Comparison of ENCODE assay signal across 9 mouse cellular contexts in genomic region chr15:78831720-78832657, GRCm38 (mm10). TPM values are rescaled to one million over a fixed set of nuclear protein-coding genes. Genes with fewer than 3 reads are reported as not detected.
DNase-seq lines count a peak whose midpoint lies in the region.
"Had no signal": no experiment of that assay in that cellular context is flagged by ENCODE, and none has a peak within 500 bp of the region (broad histone marks: within the 10 kb centered on the region; RNA-seq: fewer than 3 reads in every experiment).

No protein-coding gene starts in this region.

- DNase-seq in kidney, adult 11 months, result peak; percentile 76
- DNase-seq in kidney, adult 18-20 months, result no peak
- DNase-seq in heart, postnatal 10 days, result peak; percentile 64 to 65
- peak; percentile 77 to 90 for DNase-seq in kidney, postnatal 36 days
- peak; percentile 67 to 90 for DNase-seq in lung, postnatal 4 days
- DNase-seq in spleen, postnatal 4 days (ENCODE audit: low spot score in 2 of 2), result no peak
- DNase-seq in layer of hippocampus, adult 18-20 months (ENCODE audit: low spot score in 2 of 2), result no peak
- no peak for DNase-seq in layer of hippocampus, postnatal 14 days (ENCODE audit: low spot score in 2 of 2)

- intact Hi-C loops in heart, postnatal 10 days (cut with DNase I), result loop anchor here (1.0 kb wide), 1 partner anchor 11 kb away; no protein-coding TSS in a partner anchor

RNA-seq across cellular contexts. Expression of gene Cdc42ep1, which starts 10.4 kb away (rescaled TPM):
- total RNA-seq in heart, postnatal 10 days (2021), result 10 to 100 TPM; 63.9 to 68.5 TPM
- total RNA-seq in layer of hippocampus, adult 18-20 months (2021), result 10 to 100 TPM; 11.9 to 15.8 TPM
- 10 to 100 TPM in 1 of 2 experiments, 1 to 10 TPM in 1; 9.9 to 10.5 TPM for total RNA-seq in layer of hippocampus, postnatal 14 days (2021)
- total RNA-seq: CH12.LX had no signal

RNA-seq across cellular contexts. Expression of gene Lgals2, which starts 23.3 kb away (rescaled TPM):
- total RNA-seq in heart, postnatal 10 days (2021), result under 1 TPM in 1 of 2 experiments, not detected in 1; 0.64 TPM
- not detected for total RNA-seq in layer of hippocampus, adult 18-20 months (2021)
- not detected for total RNA-seq in layer of hippocampus, postnatal 14 days (2021)
- total RNA-seq: CH12.LX had no signal

RNA-seq across cellular contexts. Expression of gene Card10, which starts 29.1 kb away (rescaled TPM):
- 10 to 100 TPM; 18.8 to 20.4 TPM for total RNA-seq in heart, postnatal 10 days (2021)
- total RNA-seq in layer of hippocampus, adult 18-20 months (2021), result 1 to 10 TPM; 5.9 to 6.7 TPM
- 1 to 10 TPM; 4.8 to 4.9 TPM for total RNA-seq in layer of hippocampus, postnatal 14 days (2021)

RNA-seq across cellular contexts. Expression of gene Gga1, which starts 45.0 kb away (rescaled TPM):
- total RNA-seq in heart, postnatal 10 days (2021), result 10 to 100 TPM; 40.4 to 45.2 TPM
- 10 to 100 TPM; 59.0 to 61.7 TPM for total RNA-seq in layer of hippocampus, adult 18-20 months (2021)
- 10 to 100 TPM; 51.3 to 52.4 TPM for total RNA-seq in layer of hippocampus, postnatal 14 days (2021)

RNA-seq across cellular contexts. Expression of gene Mfng, which starts 58.7 kb away (rescaled TPM):
- total RNA-seq in heart, postnatal 10 days (2021), result 10 to 100 TPM; 19.3 to 24.0 TPM
- 1 to 10 TPM; 6.0 to 6.2 TPM for total RNA-seq in layer of hippocampus, adult 18-20 months (2021)
- 1 to 10 TPM; 7.9 to 8.3 TPM for total RNA-seq in layer of hippocampus, postnatal 14 days (2021)

Comparison
In these comparisons a context has a peak if more than half of its experiments do, and no peak if none do; other contexts are left out.
1. DNase-seq: peak in kidney, adult 11 months (single experiment), heart, postnatal 10 days (2 of 2), kidney, postnatal 36 days (2 of 2) and lung, postnatal 4 days (2 of 2); none in kidney, adult 18-20 months (single experiment), spleen, postnatal 4 days (0 of 2), layer of hippocampus, adult 18-20 months (0 of 2) and layer of hippocampus, postnatal 14 days (0 of 2).